Mouse (Mus musculus) forebrain, embryonic 10.5 days (tissue): ENCODE data around the gene Myo7a. TPM values are rescaled to one million over a fixed set of nuclear protein-coding genes. Genes with fewer than 3 reads are reported as not detected.

Source experiments
- DNase-seq: peaks from one replicate; pipeline ENCODE4 v3.0.0-alpha.2; 2017; ENCODE audit warnings: low spot score; ENCODE audit errors: extremely low spot score
- H3K27ac ChIP-seq: fragments of 300-500 bp; sonication (generic); 2 replicates; pipeline ENCODE4 v1.5.1; 2016; ENCODE audit warnings: mild to moderate bottlenecking
- H3K27me3 ChIP-seq: fragments of 300-500 bp; sonication (generic); 2 replicates; pipeline ENCODE4 v1.6.1; 2016; ENCODE audit warnings: mild to moderate bottlenecking; ENCODE audit not compliant: poor library complexity, severe bottlenecking
- H3K36me3 ChIP-seq: fragments of 300-500 bp; sonication (generic); replicated peaks from 2 replicates; pipeline ENCODE4 v1.6.1; 2016; ENCODE audit warnings: mild to moderate bottlenecking, moderate library complexity
- H3K4me1 ChIP-seq: fragments of 300-500 bp; sonication (generic); 2 replicates; pipeline ENCODE4 v1.6.1; 2016
- H3K4me3 ChIP-seq: fragments of 300-500 bp; sonication (generic); 2 replicates; pipeline ENCODE4 v1.5.1; 2016; ENCODE audit warnings: mild to moderate bottlenecking, moderate library complexity
- H3K9me3 ChIP-seq: fragments of 300-500 bp; sonication (generic); 2 replicates; pipeline ENCODE4 v1.6.1; 2016; ENCODE audit warnings: mild to moderate bottlenecking, moderate library complexity
- WGBS: fragments of 180-500 bp; shearing (Covaris S2); methylation state at CpG from one replicate; pipeline ENCODE4 v1.1.7; 2016; 5-methylcytosine and 5-hydroxymethylcytosine counted together
- polyA plus RNA-seq: library from polyadenylated mRNA; unstranded; fragments of >200 nt; fragmentation: Nextera tagmentation; extraction: Ambion mirVana; gene quantifications from 2 replicates; pipeline ENCODE4 v1.2.1, GENCODE M21; 2016

The Myo7a gene
- polyA plus RNA-seq, 1 experiment from 2014 or later = 20.8 TPM

- no peak for DNase-seq
- H3K9me3 ChIP-seq = no peaks in the 10 kb centered on the region
- peaks cover 46% of the 10 kb centered on the region for H3K4me1 ChIP-seq
- no peaks in the 10 kb centered on the region for H3K36me3 ChIP-seq
- H3K27me3 ChIP-seq = 0 out of 2 replicates have a peak, but pooled peaks cover 10% of the 10 kb centered on the region
- no peak overlapping the region for H3K4me3 ChIP-seq
- WGBS = 31% methylated on average over 3 of the region's 3 CpGs
- no peak overlapping the region for H3K27ac ChIP-seq
These were observed 34.0 kb upstream of the Myo7a start for GRCm38 (mm10) chr7:98153345-98153744.

DNA sequence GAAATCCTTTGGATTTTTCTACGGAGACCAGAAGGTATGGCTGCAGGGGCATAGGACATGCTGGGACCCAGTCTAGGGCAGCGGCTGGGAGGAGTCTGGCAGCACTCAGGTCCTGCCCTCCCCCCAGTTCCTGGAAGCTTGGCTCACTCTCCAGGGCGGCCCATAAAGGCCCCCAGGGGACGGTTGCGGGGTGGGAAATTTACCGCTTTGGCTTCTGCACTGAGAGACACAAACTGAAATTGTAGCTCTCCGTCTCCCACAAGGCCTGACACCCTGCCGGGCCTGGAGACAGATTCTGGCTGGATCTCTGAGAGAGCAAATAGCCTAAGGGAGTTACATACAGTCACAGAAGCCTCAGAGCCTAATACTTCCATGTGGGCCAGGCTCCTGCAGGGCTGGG lies 33.1 kb upstream of the Myo7a start:
- Histone ChIP-seq H3K36me3 (no peaks in the 10 kb centered on the region), H3K4me1 (peaks cover 44% of the 10 kb centered on the region), H3K27ac (no peak overlapping the region), H3K4me3 (no peak overlapping the region), H3K27me3 (0 out of 2 replicates have a peak, but pooled peaks cover 10% of the 10 kb centered on the region), H3K9me3 (no peaks in the 10 kb centered on the region)
- DNase-seq = no peak
- 71% methylated on average over 8 of the region's 8 CpGs for WGBS

DNA sequence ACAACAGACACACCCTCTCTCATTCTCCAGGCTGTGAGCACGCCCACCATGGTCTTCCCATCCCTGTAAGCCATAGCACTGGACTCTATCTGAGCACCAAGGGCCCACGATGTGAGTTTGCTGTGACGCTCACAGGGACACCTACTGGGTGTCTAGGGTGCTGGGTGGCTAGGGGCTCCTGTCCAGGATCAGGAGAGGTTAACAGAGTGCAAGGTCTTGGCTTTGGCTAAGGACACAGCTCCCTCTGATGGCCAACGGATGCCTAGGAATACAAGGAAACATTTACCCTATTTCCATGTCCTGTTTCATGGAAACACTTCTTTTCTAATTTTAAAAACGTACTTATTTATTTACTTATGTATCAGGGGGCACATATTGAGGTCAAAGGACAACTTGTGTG lies 31.2 kb upstream of the Myo7a start:
- no peaks in the 10 kb centered on the region for H3K9me3 ChIP-seq
- 0 out of 2 replicates have a peak, but pooled peaks cover 7% of the 10 kb centered on the region for H3K27me3 ChIP-seq
- no peak for DNase-seq
- no peak overlapping the region for H3K27ac ChIP-seq
- peaks cover 33% of the 10 kb centered on the region for H3K4me1 ChIP-seq
- H3K4me3 ChIP-seq = no peak overlapping the region
- WGBS = 45% methylated on average over 5 of the region's 5 CpGs
- H3K36me3 ChIP-seq = no peaks in the 10 kb centered on the region

DNA sequence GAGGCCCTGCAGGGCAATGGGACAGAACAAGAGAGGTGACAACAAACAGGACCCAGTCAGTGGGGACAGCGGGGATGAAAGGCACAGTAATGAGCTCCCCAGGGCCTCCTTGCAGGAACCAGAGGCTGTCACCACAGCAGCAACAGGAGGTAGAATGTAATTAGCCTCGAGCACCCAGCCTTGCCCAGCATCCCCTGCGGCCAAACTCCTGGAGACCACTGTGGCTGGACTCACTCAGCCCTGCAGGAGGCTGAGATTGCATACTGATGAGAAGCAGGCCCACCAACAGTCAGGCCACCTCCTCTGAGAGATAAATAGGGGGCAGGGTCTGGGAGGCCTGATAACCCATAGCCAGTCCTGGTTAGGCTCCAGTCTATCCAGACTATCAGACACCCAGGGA lies 30.5 kb upstream of the Myo7a start:
- Histone ChIP-seq H3K9me3 (no peaks in the 10 kb centered on the region), H3K27ac (0 out of 2 replicates have a peak overlapping the region, but pooled peaks have one; percentile 53), H3K4me1 (peaks cover 30% of the 10 kb centered on the region), H3K27me3 (0 out of 2 replicates have a peak, but pooled peaks cover 7% of the 10 kb centered on the region), H3K4me3 (no peak overlapping the region), H3K36me3 (no peaks in the 10 kb centered on the region)
- DNase-seq = no peak
- WGBS = 24% methylated on average over 3 of the region's 3 CpGs

GRCm38 (mm10) chr7:98148721-98149407 lies 29.5 kb upstream of the Myo7a start:
- H3K4me1 ChIP-seq = peaks cover 30% of the 10 kb centered on the region

GRCm38 (mm10) chr7:98147766-98148165 lies 28.4 kb upstream of the Myo7a start:
- Histone ChIP-seq H3K4me1 (peaks cover 33% of the 10 kb centered on the region), H3K36me3 (no peaks in the 10 kb centered on the region), H3K27ac (no peak overlapping the region), H3K4me3 (no peak overlapping the region), H3K9me3 (no peaks in the 10 kb centered on the region), H3K27me3 (0 out of 2 replicates have a peak, but pooled peaks cover 13% of the 10 kb centered on the region)
- no peak for DNase-seq
- 86% methylated on average over 8 of the region's 8 CpGs for WGBS

More at GRCm38 (mm10) chr7:98148721-98149407, 29.5 kb upstream of the Myo7a start:
- 81% methylated on average over 10 of the region's 10 CpGs for WGBS
- Histone ChIP-seq H3K4me3 (no peak overlapping the region), H3K27ac (peak overlapping the region; percentile 53; the same call in 1 of the 2 replicates), H3K9me3 (no peaks in the 10 kb centered on the region), H3K36me3 (no peaks in the 10 kb centered on the region), H3K27me3 (0 out of 2 replicates have a peak, but pooled peaks cover 7% of the 10 kb centered on the region)
- DNase-seq = no peak

- no peak overlapping the region for H3K27ac ChIP-seq
- 0 out of 2 replicates have a peak, but pooled peaks cover 7% of the 10 kb centered on the region for H3K27me3 ChIP-seq
- no peaks in the 10 kb centered on the region for H3K9me3 ChIP-seq
- 86% methylated on average over 8 of the region's 8 CpGs for WGBS
- H3K4me3 ChIP-seq = no peak overlapping the region
- H3K36me3 ChIP-seq = no peaks in the 10 kb centered on the region
- DNase-seq = no peak
- H3K4me1 ChIP-seq = peaks cover 41% of the 10 kb centered on the region
These were observed 27.1 kb upstream of the Myo7a start for GRCm38 (mm10) chr7:98146447-98146845.

GRCm38 (mm10) chr7:98145842-98146446 lies 26.6 kb upstream of the Myo7a start:
- H3K27me3 ChIP-seq = 0 out of 2 replicates have a peak, but pooled peaks cover 7% of the 10 kb centered on the region
- WGBS = 92% methylated on average over 12 of the region's 12 CpGs
- no peaks in the 10 kb centered on the region for H3K36me3 ChIP-seq
- no peak overlapping the region for H3K4me3 ChIP-seq
- H3K9me3 ChIP-seq = no peaks in the 10 kb centered on the region
- DNase-seq = no peak
- no peak overlapping the region for H3K27ac ChIP-seq
- H3K4me1 ChIP-seq = peaks cover 45% of the 10 kb centered on the region

- Histone ChIP-seq H3K9me3 (no peaks in the 10 kb centered on the region), H3K27ac (no peak within 1 kb of the TSS), H3K4me1 (peaks cover 43% of the 10 kb centered on the region), H3K36me3 (no peaks in the 10 kb centered on the region), H3K27me3 (peaks cover 7% of the 10 kb centered on the region; the same call in 1 of the 2 replicates), H3K4me3 (no peak within 1 kb of the TSS)
- 91% methylated on average over 5 of the region's 5 CpGs for WGBS
- no peak for DNase-seq
These were observed 26.1 kb upstream of the Myo7a start, which contains the start of gene Omp for GRCm38 (mm10) chr7:98145402-98145801. Omp (minus strand) TSS chr7:98145502.

- no peaks in the 10 kb centered on the region for H3K36me3 ChIP-seq
- peaks cover 7% of the 10 kb centered on the region; the same call in 1 of the 2 replicates for H3K27me3 ChIP-seq
- H3K27ac ChIP-seq = 0 out of 2 replicates have a peak overlapping the region, but pooled peaks have one; percentile 30
- H3K4me1 ChIP-seq = peaks cover 32% of the 10 kb centered on the region
- no peak overlapping the region for H3K4me3 ChIP-seq
- no peak for DNase-seq
- H3K9me3 ChIP-seq = no peaks in the 10 kb centered on the region
- 62% methylated on average over 3 of the region's 3 CpGs for WGBS
These were observed 23.3 kb upstream of the Myo7a start for GRCm38 (mm10) chr7:98142648-98143047.

DNA sequence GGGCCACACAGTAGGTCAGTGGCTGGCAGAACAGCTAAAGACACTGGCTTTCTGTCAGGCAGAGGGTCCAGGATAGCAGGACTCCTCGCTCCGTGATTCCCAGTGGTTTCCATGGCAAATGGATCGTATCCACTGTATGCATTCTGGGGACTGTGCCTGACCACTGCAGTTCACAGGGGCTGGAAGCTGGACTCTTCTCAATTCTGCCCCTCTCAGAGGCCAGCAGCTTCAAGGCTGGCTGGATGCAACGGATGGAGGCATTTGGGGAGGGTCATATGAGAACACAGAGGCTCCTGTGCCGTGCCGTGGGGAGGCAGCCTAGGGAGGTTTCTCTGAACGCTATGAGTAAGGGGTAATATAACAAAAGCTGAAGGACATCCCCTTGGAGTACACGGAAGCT lies 22.9 kb upstream of the Myo7a start:
- H3K27me3 ChIP-seq = peaks cover 7% of the 10 kb centered on the region; the same call in 1 of the 2 replicates
- 0 out of 2 replicates have a peak overlapping the region, but pooled peaks have one; percentile 30 for H3K27ac ChIP-seq
- no peak overlapping the region for H3K4me3 ChIP-seq
- DNase-seq = no peak
- no peaks in the 10 kb centered on the region for H3K9me3 ChIP-seq
- H3K36me3 ChIP-seq = no peaks in the 10 kb centered on the region
- peaks cover 36% of the 10 kb centered on the region for H3K4me1 ChIP-seq
- 70% methylated on average over 8 of the region's 8 CpGs for WGBS

DNA sequence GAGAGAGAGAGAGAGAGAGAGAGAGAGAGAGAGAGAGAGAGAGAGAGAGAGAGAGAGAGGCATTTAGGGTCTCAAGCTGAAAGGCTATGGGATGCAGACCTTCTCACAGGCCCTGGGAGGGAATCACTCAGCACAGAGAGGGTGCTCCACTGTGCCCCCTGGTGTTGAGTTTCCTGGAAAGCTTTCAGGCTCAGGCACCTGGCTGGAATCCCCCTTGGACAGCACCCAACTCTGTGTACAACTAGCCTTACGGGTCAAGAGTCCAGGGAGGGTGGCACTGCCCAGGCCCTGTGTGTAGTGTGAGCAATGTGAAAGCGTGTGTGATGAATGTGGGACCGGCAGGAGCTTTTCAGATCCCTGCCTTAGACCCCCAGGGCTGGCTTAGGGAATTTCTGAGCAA lies 21.9 kb upstream of the Myo7a start:
- Histone ChIP-seq H3K4me1 (peaks cover 37% of the 10 kb centered on the region), H3K9me3 (no peaks in the 10 kb centered on the region), H3K27me3 (peaks cover 7% of the 10 kb centered on the region; the same call in 1 of the 2 replicates), H3K4me3 (no peak overlapping the region), H3K27ac (no peak overlapping the region), H3K36me3 (no peaks in the 10 kb centered on the region)
- DNase-seq = no peak
- 63% methylated on average over 3 of the region's 3 CpGs for WGBS

GRCm38 (mm10) chr7:98140597-98140996 lies 21.3 kb upstream of the Myo7a start:
- H3K36me3 ChIP-seq = no peaks in the 10 kb centered on the region
- no peak overlapping the region for H3K27ac ChIP-seq
- no peaks in the 10 kb centered on the region for H3K9me3 ChIP-seq
- no peak overlapping the region for H3K4me3 ChIP-seq
- no peak for DNase-seq
- H3K27me3 ChIP-seq = peaks cover 7% of the 10 kb centered on the region; the same call in 1 of the 2 replicates
- WGBS = 61% methylated on average over 2 of the region's 2 CpGs
- H3K4me1 ChIP-seq = peaks cover 37% of the 10 kb centered on the region
